In genomic region chr16:50551871-50552528, GRCm38 (mm10) we compare ENCODE assay signal across 29 mouse cellular contexts. TPM values are rescaled to one million over a fixed set of nuclear protein-coding genes. Genes with fewer than 3 reads are reported as not detected.
DNase-seq lines count a peak whose midpoint lies in the region; ATAC-seq and TF ChIP-seq lines count a peak whose summit lies in the region.
"Had no signal": no experiment of that assay in that cellular context is flagged by ENCODE, and none has a peak within 500 bp of the region (broad histone marks: within the 10 kb centered on the region; RNA-seq: fewer than 3 reads in every experiment).

No protein-coding gene starts in this region.

- H3K9ac ChIP-seq in CH12.LX (ENCODE audit: insufficient read depth, low read depth): no peak overlapping the region
- H3K9ac ChIP-seq: neural tube, embryonic 15.5 days had no signal

- H3K4me3 ChIP-seq in CH12.LX (replicated peaks in 1 of 3; ENCODE audit: low read depth in 2 of 3, low read length in 2 of 3, poor library complexity in 1 of 3): no peak overlapping the region
- H3K4me3 ChIP-seq in left cerebral cortex, adult 2 months: no peak overlapping the region
- H3K4me3 ChIP-seq: gastrocnemius, adult 2 months; limb, embryonic 10.5 days; neural tube, embryonic 15.5 days had no signal

- peak; percentile 54; the same call in 1 of the 2 replicates for TF ChIP-seq EP300 in CH12.LX (IDR thresholded peaks at IDR 0.05; ENCODE audit: low read length)

- H3K9me3 ChIP-seq in CH12.LX (replicated peaks; ENCODE audit: low read length): no peaks in the 10 kb centered on the region
- H3K9me3 ChIP-seq: limb, embryonic 10.5 days; neural tube, embryonic 15.5 days had no signal

- dilution Hi-C loops in CH12.LX (cut with MboI; ENCODE audit: extremely low pct_ligation_motif_present, extremely low pct_unique_long_range_greater_than_20kb, low sequenced_read_pairs): no loop called here

- peak; percentile 2 to 5 for DNase-seq in spleen, postnatal 36 days (ENCODE audit: low spot score in 2 of 2)
- DNase-seq in spleen, postnatal 4 days (ENCODE audit: low spot score in 2 of 2): no peak
- DNase-seq in CH12.LX (ENCODE audit: extremely low read depth): peak; percentile 21
- DNase-seq in thymus, postnatal 4 days: peak; percentile 20
- DNase-seq in left cerebral cortex, adult 2 months (ENCODE audit: extremely low spot score in 1 of 2, low spot score in 2 of 2): no peak
- DNase-seq: adrenal gland, postnatal 14 days; cerebellum, adult 2 months; cerebellum, postnatal 36 days; gastrocnemius, adult 2 months; heart, adult 11 months; liver; lung, adult 2 months; lung, postnatal 36 days had no signal

- TF ChIP-seq RAD21 in CH12.LX (IDR thresholded peaks at IDR 0.05; ENCODE audit: low read depth, low read length): peak; percentile 7

- H3K4me1 ChIP-seq in CH12.LX (ENCODE audit: control insufficient read depth in 1 of 2, insufficient read depth in 2 of 2): peaks cover 4 to 15% of the 10 kb centered on the region in 2 experiments
- H3K4me1 ChIP-seq: limb, embryonic 10.5 days; neural tube, embryonic 15.5 days had no signal

- H3K79me2 ChIP-seq in CH12.LX (replicated peaks; ENCODE audit: control insufficient read depth, extremely low read depth, insufficient read depth, poor library complexity, severe bottlenecking): no peaks in the 10 kb centered on the region

- peak; percentile 60 for ATAC-seq in megakaryocyte, adult 5-6 weeks (ENCODE audit: poor library complexity, severe bottlenecking)
- ATAC-seq in erythroid progenitor cell, adult 5-6 weeks (replicated peaks; ENCODE audit: low FRiP score, poor library complexity, severe bottlenecking): no peak
- ATAC-seq: forebrain, embryonic 14.5 days; intestine, postnatal 0 days had no signal

- no peak overlapping the region for H3K27ac ChIP-seq in CH12.LX (ENCODE audit: insufficient read depth, low read depth)
- H3K27ac ChIP-seq in left cerebral cortex, adult 2 months: no peak overlapping the region
- H3K27ac ChIP-seq: gastrocnemius, adult 2 months; limb, embryonic 10.5 days; neural tube, embryonic 15.5 days had no signal

- TF ChIP-seq CTCF in CH12.LX (conservative IDR thresholded peaks at IDR 0.05 in 1 of 2, IDR thresholded peaks at IDR 0.05 in 1 of 2; ENCODE audit: low read depth in 2 of 2, low read length in 2 of 2): peak in 1 of 2 experiments; percentile 32; a peak in 1 of 4 replicates
- TF ChIP-seq CTCF in left cerebral cortex, adult 2 months (IDR thresholded peaks at IDR 0.05): no peak

- H3K27me3 ChIP-seq in CH12.LX (replicated peaks): no peaks in the 10 kb centered on the region
- H3K27me3 ChIP-seq: neural tube, embryonic 15.5 days had no signal

- intact Hi-C loops in left cerebral cortex, adult 2 months (cut with DNase I): no loop called here

- TF ChIP-seq POLR2A in CH12.LX (IDR thresholded peaks at IDR 0.05; ENCODE audit: low read depth, low read length): no peak

- no peak overlapping the region for H3K4me2 ChIP-seq in CH12.LX (ENCODE audit: insufficient read depth, low read depth, poor library complexity, severe bottlenecking)
- H3K4me2 ChIP-seq: heart, embryonic 11.5 days; midbrain, embryonic 11.5 days; neural tube, embryonic 15.5 days had no signal

- H3K36me3 ChIP-seq in CH12.LX (replicated peaks in 1 of 2; ENCODE audit: control insufficient read depth in 1 of 2, insufficient read depth in 1 of 2, low read length in 1 of 2): peaks cover 12 to 23% of the 10 kb centered on the region in 2 experiments
- H3K36me3 ChIP-seq: limb, embryonic 10.5 days; neural tube, embryonic 15.5 days had no signal

- in situ Hi-C loops in CH12.LX (cut with MboI; ENCODE audit: low pct_ligation_motif_present, low pct_unique_long_range_greater_than_20kb, low sequenced_read_pairs): no loop called here

TF ChIP-seq in CH12.LX, 34 proteins besides CTCF, POLR2A, EP300 and RAD21:
- TF ChIP-seq JUN (IDR thresholded peaks at IDR 0.05; ENCODE audit: insufficient read depth, low read depth, low read length) (peak; percentile 39; the same call in 1 of the 2 replicates), MAX (IDR thresholded peaks at IDR 0.05; ENCODE audit: low read length) (no peak), ZC3H11A (IDR thresholded peaks at IDR 0.05; ENCODE audit: low read depth, low read length) (no peak), MAZ (IDR thresholded peaks at IDR 0.05; ENCODE audit: low read depth, low read length) (no peak), BHLHE40 (IDR thresholded peaks at IDR 0.05; ENCODE audit: low read depth, low read length) (0 out of 2 replicates have a peak, but pooled peaks have one; percentile 25), ZMIZ1 (IDR thresholded peaks at IDR 0.05; ENCODE audit: low read depth, low read length) (no peak), JUND (conservative IDR thresholded peaks at IDR 0.05; ENCODE audit: low read depth, low read length) (peak; percentile 40; the same call in 1 of the 2 replicates), SIN3A (IDR thresholded peaks at IDR 0.05; ENCODE audit: low read length) (0 out of 2 replicates have a peak, but pooled peaks have one; percentile 26), ZNF384 (IDR thresholded peaks at IDR 0.05; ENCODE audit: low read depth, low read length) (no peak), SMC3 (IDR thresholded peaks at IDR 0.05; ENCODE audit: low read depth, low read length) (peak; percentile 5; the same call in 1 of the 2 replicates), HCFC1 (IDR thresholded peaks at IDR 0.05; ENCODE audit: low read depth, low read length) (no peak), NELFE (IDR thresholded peaks at IDR 0.05; ENCODE audit: low read depth, low read length) (no peak), MAFK (IDR thresholded peaks at IDR 0.05; ENCODE audit: insufficient replicate concordance, low read length) (0 out of 2 replicates have a peak, but pooled peaks have one; percentile 36), ETS1 (conservative IDR thresholded peaks at IDR 0.05; ENCODE audit: low read depth, low read length) (no peak), CHD2 (IDR thresholded peaks at IDR 0.05; ENCODE audit: low read length) (peak; percentile 24; the same call in 1 of the 2 replicates), POLR2AphosphoS2 (IDR thresholded peaks at IDR 0.05; ENCODE audit: low read depth, low read length) (no peak), IRF4 (IDR thresholded peaks at IDR 0.05; ENCODE audit: low read depth, low read length) (peak; percentile 71)

RNA-seq across cellular contexts. Expression of gene Ccdc54, which starts 39.0 kb away (rescaled TPM):
- total RNA-seq in CH12.LX (2012; rRNA removed): not detected in 2 replicates
- not detected in 2 replicates for total RNA-seq in CH12.LX (2014; rRNA removed)
- polyA plus RNA-seq in CH12.LX (2012; ENCODE audit: insufficient read length, low read depth): not detected in 2 replicates
- not detected in 2 replicates for total RNA-seq in megakaryocyte, adult 5-6 weeks (2015)
- not detected in 2 replicates for total RNA-seq in megakaryocyte, adult 5-6 weeks (2017)
- not detected for total RNA-seq in left cerebral cortex, adult 2 months (2021)
- not detected in 2 replicates for total RNA-seq in erythroid progenitor cell, adult 5-6 weeks (2015; ENCODE audit: low replicate concordance)
- not detected in 2 replicates for total RNA-seq in erythroid progenitor cell, adult 5-6 weeks (2017; ENCODE audit: low replicate concordance)
- total RNA-seq: adrenal gland, postnatal 14 days; gastrocnemius, adult 2 months; layer of hippocampus, postnatal 10 days; left cerebral cortex, adult 8-10 months; midbrain, postnatal 0 days had no signal
- polyA plus RNA-seq: cerebellum, adult 2 months; embryonic facial prominence, embryonic 14.5 days; forebrain, embryonic 14.5 days; frontal cortex, adult 2 months; heart, embryonic 11.5 days; heart, postnatal 0 days; hindbrain, embryonic 11.5 days; intestine, postnatal 0 days; kidney, embryonic 14.5 days; limb, embryonic 10.5 days; lung, adult 2 months; midbrain, embryonic 11.5 days; midbrain, postnatal 0 days; neural tube, embryonic 15.5 days had no signal

Comparison
In these comparisons a context has a peak if more than half of its experiments do, and no peak if none do; other contexts are left out.
1. DNase-seq: peak in spleen, postnatal 36 days (2 of 2), CH12.LX (single experiment) and thymus, postnatal 4 days (single experiment); none in spleen, postnatal 4 days (0 of 2) and left cerebral cortex, adult 2 months (0 of 2).